Mouse (Mus musculus) myocyte (in vitro differentiated cells): ENCODE measurements around the gene Pkp4.

Experiments
- E2F4 ChIP-seq: IDR thresholded peaks from one replicate; pipeline ENCODE4 v1.6.1; 2011; ENCODE audit warnings: mild to moderate bottlenecking, control low read depth, moderate library complexity; ENCODE audit not compliant: insufficient read depth
- MAX ChIP-seq: IDR thresholded peaks from one replicate; pipeline ENCODE4 v1.6.1; 2011; ENCODE audit warnings: low read depth, mild to moderate bottlenecking, control low read depth
- MYOD1 ChIP-seq, 3 experiments: IDR thresholded peaks; one replicate each; pipeline ENCODE4 v1.6.1; 2011; ENCODE audit warnings: control low read depth in 2 of 3, low read depth in 2 of 3, mild to moderate bottlenecking in 2 of 3, moderate library complexity in 1 of 3; ENCODE audit not compliant: insufficient read length in 2 of 3, control insufficient read depth in 1 of 3
- MYOG ChIP-seq, 3 experiments: IDR thresholded peaks; one replicate each; pipeline ENCODE4 v1.6.1; 2011; ENCODE audit warnings: control low read depth in 2 of 3, low read depth in 2 of 3, mild to moderate bottlenecking in 2 of 3; ENCODE audit not compliant: insufficient read length in 2 of 3, control insufficient read depth in 1 of 3, insufficient read depth in 1 of 3
- POLR2A ChIP-seq: IDR thresholded peaks from one replicate; pipeline ENCODE4 v1.6.1; 2011; ENCODE audit warnings: low read depth, mild to moderate bottlenecking, control low read depth, moderate library complexity; ENCODE audit not compliant: insufficient read length
- POLR2AphosphoS2 ChIP-seq: IDR thresholded peaks from one replicate; pipeline ENCODE4 v1.6.1; 2011; ENCODE audit warnings: low read depth, control low read depth; ENCODE audit not compliant: insufficient read length
- REST ChIP-seq: IDR thresholded peaks from one replicate; pipeline ENCODE4 v1.6.1; 2011; ENCODE audit warnings: mild to moderate bottlenecking, control low read depth, moderate library complexity; ENCODE audit not compliant: insufficient read depth, insufficient read length
- SRF ChIP-seq: IDR thresholded peaks from one replicate; pipeline ENCODE4 v1.6.1; 2011; ENCODE audit warnings: low read depth; ENCODE audit not compliant: control insufficient read depth, insufficient read length
- TCF12 ChIP-seq: IDR thresholded peaks from one replicate; pipeline ENCODE4 v1.6.1; 2011; ENCODE audit warnings: mild to moderate bottlenecking, control low read depth; ENCODE audit not compliant: poor library complexity, insufficient read depth, severe bottlenecking
- TCF3 ChIP-seq: IDR thresholded peaks from one replicate; pipeline ENCODE4 v1.6.1; 2011; ENCODE audit warnings: low read depth, control low read depth; ENCODE audit not compliant: insufficient read length
- USF1 ChIP-seq: IDR thresholded peaks from one replicate; pipeline ENCODE4 v1.6.1; 2011; ENCODE audit warnings: low read depth, mild to moderate bottlenecking, control low read depth, moderate library complexity

- TF ChIP-seq POLR2AphosphoS2 (no peak), POLR2A (no peak), MAX (no peak), REST (no peak), MYOD1 (IDR thresholded peaks at IDR 0.05; ENCODE audit: control insufficient read depth in 1 of 3, insufficient read length in 2 of 3, low read depth in 2 of 3) (no peak), MYOG (IDR thresholded peaks at IDR 0.05; ENCODE audit: control insufficient read depth in 1 of 3, insufficient read depth in 1 of 3, insufficient read length in 2 of 3, low read depth in 2 of 3) (no peak), TCF3 (no peak), E2F4 (no peak), TCF12 (no peak), SRF (no peak), USF1 (no peak)
Measured at GRCm38 (mm10) chr2:59178191-59178590, 17.5 kb downstream of the Pkp4 start.
